Mouse (Mus musculus) heart, adult 18-20 months (tissue): ENCODE results near the gene Dnah5. TPM values are rescaled to one million over a fixed set of nuclear protein-coding genes. Genes with fewer than 3 reads are reported as not detected.
"Not testable (repeated sequence)": the region's sequence is repeated elsewhere in the genome, so short reads cannot be mapped to it uniquely, and the experiment has no call there.

ENCODE experiments used
- DNase-seq, 2 experiments: peaks; one replicate each; pipeline ENCODE4 v3.0.0; 2021 to 2022; ENCODE audit warnings: mixed read lengths in 1 of 2
- total RNA-seq, 2 experiments: library from RNA; stranded (reverse); gene quantifications; 2 replicates each; pipeline ENCODE4 v1.2.3; 2021

The Dnah5 gene
- total RNA-seq, 2 experiments from 2014 or later: 0.02 to 0.62 TPM

DNA sequence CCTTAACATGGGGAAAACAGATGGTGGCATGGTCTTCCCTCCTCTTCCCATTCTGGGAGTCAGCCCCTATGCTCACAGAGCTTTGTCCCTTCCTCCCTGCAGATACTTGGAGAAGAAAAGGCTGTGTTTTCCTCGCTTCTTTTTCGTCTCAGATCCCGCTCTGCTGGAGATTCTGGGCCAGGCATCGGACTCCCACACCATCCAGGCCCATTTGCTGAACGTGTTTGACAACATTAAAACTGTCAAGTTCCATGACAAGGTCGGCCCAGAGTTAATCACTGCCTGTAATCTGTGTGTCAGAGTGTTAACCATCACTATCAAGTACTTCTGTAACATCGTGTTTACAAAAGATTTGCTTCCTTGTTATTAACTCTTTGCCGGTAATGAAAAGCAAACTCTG, 103.6 kb downstream of the Dnah5 start:
- DNase-seq: no peak

DNA sequence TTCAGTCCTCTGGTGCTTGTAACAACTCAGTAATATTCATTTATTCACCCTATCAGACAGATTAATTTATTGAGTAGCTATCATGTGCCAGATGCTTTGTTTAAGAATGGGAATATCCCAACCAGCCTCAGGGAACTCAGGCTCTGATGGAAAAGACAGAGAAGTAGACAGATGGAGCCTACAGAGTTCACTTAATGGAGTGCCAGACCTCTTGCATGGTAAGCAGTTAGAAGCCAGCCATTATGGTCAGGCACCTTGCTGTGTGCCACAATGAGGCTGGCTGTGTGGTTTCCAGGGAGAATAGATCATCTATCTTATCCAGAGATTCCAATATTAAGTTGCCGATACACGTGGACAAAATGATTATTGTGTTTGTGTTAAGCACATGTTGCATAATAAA, 104.3 kb downstream of the Dnah5 start:
- no peak for DNase-seq

- DNase-seq: no peak
These were observed 107.0 kb downstream of the Dnah5 start for GRCm38 (mm10) chr15:28310516-28310915.

GRCm38 (mm10) chr15:28313451-28313850, 109.9 kb downstream of the Dnah5 start:
- DNase-seq: no peak

GRCm38 (mm10) chr15:28315812-28316528, 112.4 kb downstream of the Dnah5 start:
- peak in 1 of 2 experiments; percentile 43 for DNase-seq

DNA sequence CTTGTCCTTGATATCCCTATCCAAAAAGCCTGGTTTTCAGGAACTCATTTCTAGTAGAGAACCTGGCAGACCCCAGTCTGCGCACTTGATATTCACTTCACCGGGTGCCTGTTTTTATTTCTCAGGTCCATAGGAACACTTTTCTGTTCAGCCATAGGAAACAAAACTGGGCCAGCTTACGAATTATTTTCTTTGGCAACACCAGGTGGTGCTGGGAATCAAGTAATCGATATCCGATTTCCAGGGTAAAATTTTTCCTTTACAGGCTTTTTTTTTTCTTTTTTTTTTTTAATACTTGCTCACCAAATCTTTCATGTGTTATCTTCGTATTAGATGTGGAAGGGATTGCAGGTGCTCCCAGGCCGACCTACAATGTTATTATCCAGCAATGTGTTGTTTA, 119.0 kb downstream of the Dnah5 start:
- no peak for DNase-seq

DNA sequence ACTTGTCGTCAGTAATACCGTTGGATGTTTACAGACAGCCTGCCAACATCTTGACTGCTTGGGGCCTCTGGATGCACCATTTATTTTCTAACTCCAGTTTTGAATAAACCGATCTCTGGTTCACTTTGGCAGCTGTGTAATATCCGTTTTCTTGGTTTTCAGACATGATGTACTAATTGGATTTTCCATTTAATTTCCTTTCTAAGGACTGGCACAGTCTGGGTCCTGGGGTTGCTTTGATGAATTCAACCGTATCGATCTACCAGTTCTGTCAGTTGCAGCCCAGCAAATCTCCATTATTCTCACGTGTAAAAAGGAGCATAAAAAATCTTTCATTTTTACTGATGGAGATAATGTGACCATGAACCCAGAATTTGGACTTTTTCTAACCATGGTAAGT, 123.4 kb downstream of the Dnah5 start:
- no peak for DNase-seq

DNA sequence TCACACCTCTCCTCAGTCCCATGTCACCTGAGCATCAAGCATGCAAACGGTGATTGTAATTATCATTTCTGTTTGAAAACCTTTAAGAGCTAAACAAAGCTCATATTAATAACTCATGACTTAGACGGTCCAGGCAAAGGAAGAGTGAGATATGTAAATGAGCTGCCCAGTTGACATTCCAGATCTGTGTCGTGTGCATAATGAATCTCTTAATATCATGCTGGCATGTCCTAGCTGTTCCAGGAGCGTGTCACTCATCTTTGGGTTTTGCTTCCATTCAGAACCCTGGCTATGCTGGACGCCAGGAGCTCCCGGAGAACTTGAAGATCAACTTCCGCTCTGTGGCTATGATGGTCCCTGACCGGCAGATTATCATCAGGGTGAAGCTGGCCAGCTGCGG, 123.9 kb downstream of the Dnah5 start:
- no peak for DNase-seq

- DNase-seq: no peak
These were observed 137.6 kb downstream of the Dnah5 start for GRCm38 (mm10) chr15:28341151-28341550.

DNA sequence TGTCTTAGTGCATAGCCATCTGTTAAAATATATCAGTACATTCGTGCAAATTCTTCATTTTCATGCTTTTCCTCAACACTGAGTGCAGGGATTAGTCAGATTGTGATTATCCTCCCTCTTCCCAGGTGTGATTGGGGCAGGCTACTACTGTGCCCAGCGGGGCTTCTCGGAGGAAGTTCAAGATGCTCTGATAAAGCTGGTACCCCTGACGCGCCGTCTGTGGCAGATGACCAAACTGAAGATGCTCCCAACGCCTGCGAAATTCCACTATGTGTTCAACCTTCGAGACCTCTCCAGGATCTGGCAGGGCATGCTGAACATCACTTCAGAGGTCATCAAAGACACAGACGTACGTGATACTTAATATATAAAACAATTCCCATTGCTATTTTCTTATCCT, 164.0 kb downstream of the Dnah5 start:
- no peak for DNase-seq

DNA sequence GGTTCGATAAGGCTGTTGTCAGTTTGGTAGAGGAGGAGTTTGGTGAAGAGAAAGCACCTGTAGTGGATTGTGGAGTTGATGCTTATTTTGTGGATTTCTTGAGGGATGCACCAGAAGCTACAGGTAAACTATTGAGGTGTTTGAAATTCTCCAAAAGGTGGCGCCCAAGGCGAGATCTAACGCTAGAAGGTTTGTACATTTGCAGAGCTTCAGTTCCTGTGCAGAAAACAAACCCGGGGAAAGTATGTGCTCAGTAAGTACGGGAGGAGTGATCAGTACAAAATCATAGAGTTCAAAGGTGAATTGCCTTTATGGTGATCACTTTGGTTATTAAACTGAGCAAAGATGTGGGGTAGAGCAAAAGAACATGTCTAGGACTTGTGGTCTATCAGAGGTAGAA, 166.9 kb downstream of the Dnah5 start:
- DNase-seq: no peak

- DNase-seq: no peak
These were observed 168.0 kb downstream of the Dnah5 start for GRCm38 (mm10) chr15:28371506-28371905.

DNA sequence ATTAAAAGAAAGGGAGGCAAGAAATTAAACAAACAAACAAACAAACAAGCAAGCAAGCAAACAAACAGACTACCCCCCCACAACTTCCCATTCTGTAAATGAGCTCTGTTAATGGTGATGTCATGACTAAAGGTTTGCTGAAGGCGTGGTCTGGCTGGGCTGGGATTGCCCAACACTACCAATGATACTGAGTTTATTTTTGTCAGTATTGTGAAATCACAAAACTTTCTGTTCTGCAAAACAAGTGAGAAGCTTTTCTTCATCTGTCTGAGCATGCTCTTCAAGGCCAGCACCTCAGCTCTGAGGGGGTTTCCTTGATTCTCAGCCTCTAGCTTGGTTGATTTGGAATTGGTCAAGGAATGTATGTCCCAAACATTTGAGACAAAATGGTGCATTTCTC, 170.8 kb downstream of the Dnah5 start:
- peak in 1 of 2 experiments; percentile 25 for DNase-seq

DNA sequence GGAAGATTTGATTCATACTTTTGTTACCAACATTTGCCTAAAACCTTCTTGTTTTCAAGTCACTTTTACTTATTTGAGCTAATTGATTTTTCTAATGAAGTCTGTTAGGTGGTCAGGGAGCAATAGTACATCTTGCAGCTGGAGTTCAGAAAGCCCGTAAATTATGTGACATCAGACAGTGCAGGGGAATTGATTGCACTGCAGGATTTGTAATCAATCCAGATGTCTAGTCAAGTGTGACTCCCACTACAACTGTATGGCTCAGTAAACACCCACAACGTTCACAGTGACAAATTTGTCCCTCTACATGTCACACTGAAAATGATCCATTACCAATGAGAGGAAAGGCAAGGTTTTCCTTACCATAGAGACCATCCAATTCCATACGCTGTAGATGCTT, 177.4 kb downstream of the Dnah5 start:
- no peak for DNase-seq

DNA sequence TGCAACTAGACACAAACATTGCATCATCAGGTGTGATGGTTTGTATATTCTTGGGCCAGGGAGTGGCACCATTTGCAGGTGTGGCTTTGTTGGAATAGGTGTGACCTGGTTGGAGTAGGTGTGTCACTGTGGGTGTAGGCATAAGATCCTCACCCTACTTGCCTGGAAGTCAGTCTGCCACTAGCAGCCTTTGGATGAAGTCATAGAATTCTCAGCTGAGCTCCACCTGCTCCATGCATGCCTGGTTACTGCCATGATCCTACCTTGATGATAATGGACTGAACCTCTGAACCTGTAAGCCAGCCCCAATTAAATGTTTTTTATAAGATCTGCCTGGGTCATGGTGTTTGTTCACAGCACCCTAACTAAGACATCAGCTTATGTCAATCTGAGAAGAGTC, 190.2 kb downstream of the Dnah5 start:
- DNase-seq: not testable (repeated sequence)

DNA sequence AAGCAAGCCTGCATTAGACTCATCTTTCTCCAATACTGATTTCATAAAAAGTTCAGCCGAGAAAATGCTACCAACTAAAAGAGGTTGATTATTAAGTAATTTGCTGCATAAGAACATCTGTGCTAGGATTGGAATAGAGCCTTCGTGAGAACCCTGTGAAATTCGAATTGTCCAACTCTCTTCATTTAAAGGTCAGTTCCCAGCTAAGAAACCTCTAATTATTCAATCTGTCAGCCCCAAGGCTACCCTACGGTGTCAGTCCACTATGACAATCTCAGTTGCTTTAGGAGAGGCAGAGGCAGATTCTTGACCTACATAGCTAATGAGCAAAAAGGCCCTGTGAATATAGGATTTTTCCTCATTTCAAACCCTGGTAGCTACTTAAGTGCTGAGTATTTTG, 191.9 kb downstream of the Dnah5 start:
- no peak for DNase-seq

GRCm38 (mm10) chr15:28398472-28398871, 194.9 kb downstream of the Dnah5 start:
- DNase-seq: no peak

DNA sequence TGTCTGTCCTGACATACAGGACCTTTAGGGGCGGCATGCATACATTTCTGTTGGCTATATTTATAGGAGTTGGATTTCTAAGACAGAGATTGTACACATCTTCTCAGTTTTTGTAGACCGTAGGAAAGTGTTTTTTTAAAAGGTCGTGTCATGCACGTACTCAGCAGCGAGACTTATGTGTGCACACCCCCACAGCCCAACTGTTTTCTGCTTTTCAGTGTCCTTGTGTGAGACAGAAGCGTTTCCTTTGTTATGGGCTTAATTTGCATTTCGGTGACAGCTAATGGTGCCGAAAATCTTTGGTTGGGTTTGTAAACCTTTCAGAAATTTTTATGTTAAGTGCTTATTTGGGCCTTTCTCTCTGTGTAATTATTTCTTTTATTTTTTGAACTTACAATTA, 195.7 kb downstream of the Dnah5 start:
- DNase-seq: no peak

DNA sequence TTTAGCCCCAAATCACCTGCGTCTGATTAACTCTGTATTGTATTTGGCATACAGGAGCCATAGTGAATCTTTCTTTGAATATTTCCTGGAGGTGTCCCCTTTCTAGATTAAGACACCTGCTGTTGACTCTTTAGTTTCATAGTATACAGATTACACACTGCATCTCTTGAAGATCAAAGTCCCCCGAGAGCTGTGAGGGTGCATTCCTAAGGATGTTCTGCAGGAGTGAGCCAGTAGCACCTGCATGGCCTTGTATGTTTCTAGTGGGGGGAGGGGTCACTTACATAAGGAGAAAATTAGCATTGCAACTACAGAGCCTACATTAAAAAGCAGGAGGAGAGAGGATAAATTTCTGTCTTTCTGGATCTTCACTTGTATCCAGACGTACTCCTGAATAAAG, 201.1 kb downstream of the Dnah5 start:
- DNase-seq: no peak

GRCm38 (mm10) chr15:28405136-28405535, 201.6 kb downstream of the Dnah5 start:
- DNase-seq: no peak

- no peak for DNase-seq
These were observed 236.2 kb downstream of the Dnah5 start for GRCm38 (mm10) chr15:28439702-28440101.

- no peak for DNase-seq
These were observed 240.9 kb downstream of the Dnah5 start for GRCm38 (mm10) chr15:28444494-28444893.

- DNase-seq: not testable (repeated sequence)
These were observed 257.7 kb downstream of the Dnah5 start for GRCm38 (mm10) chr15:28461091-28461778.
